Mouse (Mus musculus) forebrain, embryonic 12.5 days (tissue): ENCODE measurements around the gene Tbccd1. TPM values are rescaled to one million over a fixed set of nuclear protein-coding genes. Genes with fewer than 3 reads are reported as not detected.
A peak's percentile ranks its signal among the peaks of the same experiment; 100 is the strongest.

Experiments used
- ATAC-seq: fragments of 200-750 bp; cut with Nextera tagmentation; 2 replicates; pipeline ENCODE4 v1.8.0; 2017; ENCODE audit warnings: moderate TSS enrichment; ENCODE audit not compliant: low FRiP score
- H3K27ac ChIP-seq: fragments of 300-500 bp; sonication (generic); 2 replicates; pipeline ENCODE4 v1.5.1; 2016; ENCODE audit warnings: mild to moderate bottlenecking
- H3K27me3 ChIP-seq: fragments of 300-500 bp; sonication (generic); 2 replicates; pipeline ENCODE4 v1.6.1; 2016; ENCODE audit warnings: mild to moderate bottlenecking
- H3K36me3 ChIP-seq: fragments of 300-500 bp; sonication (generic); replicated peaks from 2 replicates; pipeline ENCODE4 v1.6.1; 2016; ENCODE audit warnings: mild to moderate bottlenecking
- H3K4me1 ChIP-seq: fragments of 300-500 bp; sonication (generic); 2 replicates; pipeline ENCODE4 v1.6.1; 2016
- H3K4me2 ChIP-seq: fragments of 300-500 bp; sonication (generic); 2 replicates; pipeline ENCODE4 v1.6.1; 2016; ENCODE audit warnings: mild to moderate bottlenecking, moderate library complexity
- H3K4me3 ChIP-seq: fragments of 300-500 bp; sonication (generic); replicated peaks from 2 replicates; pipeline ENCODE4 v1.5.1; 2016; ENCODE audit warnings: mild to moderate bottlenecking
- H3K9ac ChIP-seq: fragments of 300-500 bp; sonication (generic); 2 replicates; pipeline ENCODE4 v1.6.1; 2016; ENCODE audit warnings: mild to moderate bottlenecking
- H3K9me3 ChIP-seq: fragments of 300-500 bp; sonication (generic); 2 replicates; pipeline ENCODE4 v1.6.1; 2016
- WGBS: fragments of 180-500 bp; shearing (Covaris S2); methylation state at CpG from one replicate; pipeline ENCODE4 v1.1.7; 2016; 5-methylcytosine and 5-hydroxymethylcytosine counted together
- polyA plus RNA-seq: library from polyadenylated mRNA; unstranded; fragments of >200 nt; fragmentation: Nextera tagmentation; extraction: Ambion mirVana; gene quantifications from 2 replicates; pipeline ENCODE4 v1.2.1, GENCODE M21; 2016

Gene Tbccd1
- 30.8 and 36.2 TPM in 2 replicates for polyA plus RNA-seq

GRCm38 (mm10) chr16:22857431-22858113 is at the start of gene Tbccd1, which contains the start of gene Dnajb11:
Tbccd1 (minus strand) TSS chr16:22857669.
Dnajb11 (plus strand) TSS chr16:22857845.
- H3K27ac ChIP-seq, result peak within 1 kb of the TSS; percentile 57
- no peaks in the 10 kb centered on the region for H3K9me3 ChIP-seq
- WGBS, result 1% methylated on average over 57 of the region's 62 CpGs
- peaks cover 15% of the 10 kb centered on the region for H3K4me1 ChIP-seq
- no peaks in the 10 kb centered on the region for H3K27me3 ChIP-seq
- peak within 1 kb of the TSS; percentile 85 for H3K4me2 ChIP-seq
- H3K9ac ChIP-seq, result peak within 1 kb of the TSS; percentile 88
- peak within 1 kb of the TSS; percentile 96 for H3K4me3 ChIP-seq
- peak; percentile 99 for ATAC-seq
- H3K36me3 ChIP-seq, result peaks cover 10% of the 10 kb centered on the region

DNA sequence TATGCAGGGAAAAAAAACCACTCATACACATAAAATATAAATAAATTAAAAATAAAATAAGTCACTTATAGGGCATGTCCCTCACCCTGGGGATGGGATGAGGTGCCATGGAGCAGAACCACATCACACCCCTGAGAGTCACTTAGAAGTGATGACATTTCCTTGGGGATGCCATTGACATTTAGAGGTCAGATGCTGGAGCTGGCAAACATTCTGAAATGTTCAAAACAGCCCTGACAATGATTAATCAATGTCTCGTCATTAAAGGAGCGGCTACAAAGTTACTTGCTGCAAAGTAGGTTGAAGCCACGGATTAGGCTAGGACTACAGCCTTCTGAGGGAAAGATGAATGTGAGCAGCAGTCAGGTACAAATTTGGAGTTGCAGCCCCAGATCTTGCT is 43.9 kb upstream of the Tbccd1 start:
- no peaks in the 10 kb centered on the region for H3K4me1 ChIP-seq
- H3K9me3 ChIP-seq, result no peaks in the 10 kb centered on the region
- no peaks in the 10 kb centered on the region for H3K27me3 ChIP-seq
- ATAC-seq, result no peak
- no peak overlapping the region for H3K4me3 ChIP-seq
- no peak overlapping the region for H3K9ac ChIP-seq
- no peak overlapping the region for H3K27ac ChIP-seq
- WGBS, result 89% methylated on average over 3 of the region's 3 CpGs
- H3K4me2 ChIP-seq, result no peak overlapping the region
- H3K36me3 ChIP-seq, result no peaks in the 10 kb centered on the region

- no peaks in the 10 kb centered on the region for H3K36me3 ChIP-seq
- no peak for ATAC-seq
- no peak overlapping the region for H3K4me3 ChIP-seq
- H3K27ac ChIP-seq, result no peak overlapping the region
- 88% methylated on average over 10 of the region's 10 CpGs for WGBS
- no peak overlapping the region for H3K9ac ChIP-seq
- no peaks in the 10 kb centered on the region for H3K27me3 ChIP-seq
- no peak overlapping the region for H3K4me2 ChIP-seq
- H3K4me1 ChIP-seq, result no peaks in the 10 kb centered on the region
- H3K9me3 ChIP-seq, result no peaks in the 10 kb centered on the region
Measured at GRCm38 (mm10) chr16:22899866-22900570, 42.5 kb upstream of the Tbccd1 start.

DNA sequence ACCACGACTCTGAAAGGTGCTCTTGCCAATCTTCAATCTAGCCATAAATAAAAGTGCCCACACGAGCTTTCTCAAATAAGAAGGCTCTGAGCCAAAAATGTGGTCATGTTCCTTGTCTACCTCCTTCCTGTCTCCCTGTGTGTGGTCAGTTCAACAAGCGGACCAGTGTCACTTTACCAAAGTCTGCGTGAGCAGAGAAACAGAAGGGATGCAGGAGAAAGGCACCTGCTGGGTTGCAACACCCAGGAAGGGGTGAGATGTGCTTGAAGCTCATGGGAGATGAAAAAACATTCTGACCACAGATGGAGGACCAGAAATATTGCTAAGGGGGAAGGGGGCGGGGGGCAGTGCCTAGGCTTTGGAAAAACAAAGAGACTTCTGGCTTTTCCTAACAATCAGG is 41.9 kb upstream of the Tbccd1 start:
- Histone ChIP-seq H3K27ac (no peak overlapping the region), H3K4me2 (no peak overlapping the region), H3K36me3 (no peaks in the 10 kb centered on the region), H3K9me3 (no peaks in the 10 kb centered on the region), H3K9ac (no peak overlapping the region), H3K4me3 (no peak overlapping the region), H3K4me1 (no peaks in the 10 kb centered on the region), H3K27me3 (no peaks in the 10 kb centered on the region)
- 61% methylated on average over 5 of the region's 5 CpGs for WGBS
- ATAC-seq, result no peak

GRCm38 (mm10) chr16:22896618-22897017 is 39.1 kb upstream of the Tbccd1 start:
- H3K36me3 ChIP-seq, result no peaks in the 10 kb centered on the region
- H3K4me2 ChIP-seq, result no peak overlapping the region
- no peaks in the 10 kb centered on the region for H3K27me3 ChIP-seq
- H3K4me3 ChIP-seq, result no peak overlapping the region
- H3K27ac ChIP-seq, result no peak overlapping the region
- H3K9me3 ChIP-seq, result no peaks in the 10 kb centered on the region
- no peak overlapping the region for H3K9ac ChIP-seq
- WGBS, result 73% methylated on average over 2 of the region's 2 CpGs
- ATAC-seq, result no peak
- no peaks in the 10 kb centered on the region; the same call in 1 of the 2 replicates for H3K4me1 ChIP-seq

DNA sequence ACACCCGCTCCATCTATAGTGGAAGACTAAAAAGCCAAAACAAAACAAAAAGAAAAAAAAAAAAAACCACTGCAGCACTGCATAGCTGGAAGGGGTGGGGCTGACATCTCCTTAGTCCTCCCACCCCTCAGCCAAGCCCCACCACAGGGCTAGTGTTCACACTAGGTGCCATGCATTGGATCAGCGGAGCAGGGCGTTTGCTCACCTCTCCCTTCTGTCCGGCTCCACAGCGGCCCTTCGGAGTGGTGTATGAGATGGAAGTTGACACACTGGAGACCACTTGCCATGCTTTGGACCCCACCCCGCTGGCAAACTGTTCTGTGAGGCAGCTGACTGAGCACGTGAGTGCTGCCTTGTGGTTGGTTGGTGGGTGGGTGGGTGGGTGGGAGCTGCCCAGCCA is 36.6 kb upstream of the Tbccd1 start:
- no peak overlapping the region for H3K27ac ChIP-seq
- no peak for ATAC-seq
- H3K4me3 ChIP-seq, result no peak overlapping the region
- H3K9me3 ChIP-seq, result no peaks in the 10 kb centered on the region
- H3K4me2 ChIP-seq, result no peak overlapping the region
- H3K4me1 ChIP-seq, result no peaks in the 10 kb centered on the region; the same call in 1 of the 2 replicates
- WGBS, result 75% methylated on average over 8 of the region's 8 CpGs
- no peak overlapping the region for H3K9ac ChIP-seq
- no peaks in the 10 kb centered on the region for H3K36me3 ChIP-seq
- no peaks in the 10 kb centered on the region for H3K27me3 ChIP-seq

GRCm38 (mm10) chr16:22891733-22892154 is 34.3 kb upstream of the Tbccd1 start:
- no peak overlapping the region for H3K4me2 ChIP-seq
- no peak overlapping the region for H3K9ac ChIP-seq
- H3K36me3 ChIP-seq, result no peaks in the 10 kb centered on the region
- H3K9me3 ChIP-seq, result no peaks in the 10 kb centered on the region
- no peaks in the 10 kb centered on the region for H3K27me3 ChIP-seq
- H3K27ac ChIP-seq, result no peak overlapping the region
- no peak for ATAC-seq
- H3K4me1 ChIP-seq, result peaks cover 4% of the 10 kb centered on the region; the same call in 1 of the 2 replicates
- H3K4me3 ChIP-seq, result no peak overlapping the region
- 91% methylated on average over 8 of the region's 8 CpGs for WGBS

DNA sequence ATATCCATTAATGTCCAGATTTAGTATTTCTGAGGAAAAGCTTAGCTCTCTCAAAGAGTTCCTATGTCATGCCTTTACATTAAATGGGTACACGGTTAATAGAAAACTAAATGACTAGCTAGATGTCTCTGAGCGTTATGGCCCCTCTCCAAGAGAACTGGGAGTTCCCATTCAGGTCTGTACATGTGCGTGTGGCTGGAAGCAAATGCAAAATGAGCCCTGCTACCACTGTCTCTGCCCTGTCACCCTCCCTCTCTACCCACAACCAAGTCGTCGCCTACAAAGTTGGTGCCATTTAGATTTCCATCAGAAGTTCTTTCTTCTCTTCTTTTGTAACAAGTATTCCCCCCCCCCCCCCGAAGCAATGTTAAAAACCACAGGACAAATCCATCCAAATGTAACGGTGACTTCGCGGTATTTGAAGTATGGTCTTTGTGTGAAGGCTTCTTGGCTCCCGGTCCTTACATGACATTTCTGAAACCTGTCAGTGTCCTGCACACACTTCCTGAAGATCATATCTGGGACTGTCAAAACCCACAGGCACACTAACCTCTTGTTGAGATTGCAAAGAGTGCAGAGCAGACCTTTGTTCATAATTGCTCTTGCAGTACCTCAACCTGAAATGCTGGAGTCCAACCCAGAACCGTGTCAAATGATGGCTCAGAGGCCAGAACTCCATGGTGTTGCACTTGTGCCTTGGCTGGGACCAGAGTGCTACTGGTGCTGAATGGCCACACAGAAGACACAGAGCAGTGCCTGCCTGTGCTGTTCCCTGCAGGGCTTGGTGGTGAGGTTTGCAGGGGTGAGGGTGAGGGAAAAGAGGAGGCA is 33.4 kb upstream of the Tbccd1 start, which contains the start of gene Ahsg:
Gene Ahsg, plus strand, starts transcription at position 595 of the 828 bp plus-strand sequence.
- Histone ChIP-seq H3K27me3 (no peaks in the 10 kb centered on the region), H3K36me3 (no peaks in the 10 kb centered on the region), H3K4me1 (peaks cover 6% of the 10 kb centered on the region; the same call in 1 of the 2 replicates), H3K9ac (no peak within 1 kb of the TSS), H3K27ac (no peak within 1 kb of the TSS), H3K9me3 (no peaks in the 10 kb centered on the region), H3K4me3 (no peak within 1 kb of the TSS), H3K4me2 (no peak within 1 kb of the TSS)
- 88% methylated on average over 11 of the region's 11 CpGs for WGBS
- no peak for ATAC-seq

GRCm38 (mm10) chr16:22889716-22890115 is 32.2 kb upstream of the Tbccd1 start:
- 94% methylated on average over 8 of the region's 8 CpGs for WGBS
- Histone ChIP-seq H3K4me3 (no peak overlapping the region), H3K9me3 (no peaks in the 10 kb centered on the region), H3K36me3 (no peaks in the 10 kb centered on the region), H3K27ac (no peak overlapping the region), H3K4me1 (peaks cover 6% of the 10 kb centered on the region; the same call in 1 of the 2 replicates), H3K4me2 (no peak overlapping the region), H3K27me3 (no peaks in the 10 kb centered on the region), H3K9ac (no peak overlapping the region)
- ATAC-seq, result no peak

DNA sequence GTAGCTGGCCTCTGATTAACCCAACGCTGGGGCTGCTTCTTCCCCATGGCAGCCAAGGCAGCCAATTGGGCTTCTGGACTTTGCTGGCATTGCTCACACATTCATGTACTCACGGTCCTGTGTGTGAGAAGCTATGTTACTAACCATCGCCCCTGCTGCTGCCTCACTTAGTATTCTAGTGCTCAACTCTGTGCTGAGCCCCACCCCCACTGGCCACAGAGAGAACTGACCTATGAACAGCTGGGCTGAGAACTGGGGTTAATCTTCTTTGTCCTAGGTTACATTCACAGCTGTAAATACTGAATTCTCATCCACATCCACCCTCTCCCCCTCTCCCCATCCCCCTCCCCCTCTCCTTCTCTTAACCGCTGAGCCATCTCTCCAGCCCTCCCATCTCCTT is 31.4 kb upstream of the Tbccd1 start:
- Histone ChIP-seq H3K9ac (no peak overlapping the region), H3K36me3 (no peaks in the 10 kb centered on the region), H3K4me2 (no peak overlapping the region), H3K4me3 (no peak overlapping the region), H3K9me3 (no peaks in the 10 kb centered on the region), H3K27me3 (no peaks in the 10 kb centered on the region), H3K27ac (no peak overlapping the region), H3K4me1 (peaks cover 6% of the 10 kb centered on the region; the same call in 1 of the 2 replicates)
- WGBS, result 53% methylated on average over 4 of the region's 4 CpGs
- ATAC-seq, result no peak

DNA sequence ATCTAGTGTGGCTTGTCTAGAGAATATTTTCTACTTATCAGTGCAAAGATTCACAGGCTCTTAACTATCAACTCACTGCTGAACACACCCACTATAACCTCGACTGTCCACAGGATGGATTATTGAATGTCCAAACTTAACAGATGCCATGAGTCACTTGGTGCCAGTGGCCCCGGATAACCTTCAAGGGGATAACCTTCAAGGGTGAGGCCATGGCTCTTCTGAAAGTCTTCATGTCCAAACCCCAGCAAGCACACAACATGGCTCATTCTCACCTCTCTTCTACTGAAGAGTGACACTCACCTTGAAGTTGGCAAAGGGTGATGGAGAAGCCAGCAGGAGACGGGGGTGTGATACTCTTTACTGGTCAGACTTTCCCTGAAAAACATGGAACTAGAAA is 29.3 kb upstream of the Tbccd1 start:
- no peaks in the 10 kb centered on the region for H3K9me3 ChIP-seq
- H3K27ac ChIP-seq, result no peak overlapping the region
- H3K9ac ChIP-seq, result no peak overlapping the region
- no peaks in the 10 kb centered on the region for H3K36me3 ChIP-seq
- H3K4me2 ChIP-seq, result no peak overlapping the region
- 93% methylated on average over 3 of the region's 3 CpGs for WGBS
- 0 out of 2 replicates have a peak, but pooled peaks cover 6% of the 10 kb centered on the region for H3K4me1 ChIP-seq
- no peak for ATAC-seq
- no peak overlapping the region for H3K4me3 ChIP-seq
- H3K27me3 ChIP-seq, result no peaks in the 10 kb centered on the region

DNA sequence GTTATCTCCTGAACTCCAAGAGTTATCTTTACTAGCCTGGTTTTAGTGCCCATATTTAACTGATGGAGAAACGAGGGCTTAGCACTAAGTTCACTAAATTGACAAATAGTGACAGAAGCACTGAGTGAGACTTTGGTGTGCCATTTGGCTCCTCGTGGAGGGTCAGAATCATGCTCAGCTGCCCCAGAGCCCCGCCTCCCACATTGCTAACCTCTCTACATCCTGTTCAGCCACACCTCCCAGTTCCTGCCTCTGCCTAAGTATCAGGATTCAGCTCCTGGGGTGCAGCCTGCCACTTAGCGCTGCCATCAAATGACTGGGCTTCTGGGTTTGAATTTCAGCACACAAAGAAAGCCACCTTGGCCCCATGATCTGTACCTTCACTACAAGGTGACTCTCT is 27.9 kb upstream of the Tbccd1 start:
- Histone ChIP-seq H3K27ac (no peak overlapping the region), H3K9ac (no peak overlapping the region), H3K4me2 (no peak overlapping the region), H3K27me3 (no peaks in the 10 kb centered on the region), H3K36me3 (no peaks in the 10 kb centered on the region), H3K4me1 (peaks cover 15% of the 10 kb centered on the region), H3K9me3 (no peaks in the 10 kb centered on the region), H3K4me3 (no peak overlapping the region)
- WGBS, result 48% methylated on average over 4 of the region's 4 CpGs
- no peak for ATAC-seq
